Mouse (Mus musculus): ENCODE results near the gene Gm10972. TPM values are rescaled to one million over a fixed set of nuclear protein-coding genes. Genes with fewer than 3 reads are reported as not detected.
"Not testable (repeated sequence)": the region's sequence is repeated elsewhere in the genome, so short reads cannot be mapped to it uniquely, and the experiment has no call there.

Gm10972 gene
- polyA plus RNA-seq, 2 experiments = not detected

- no peak overlapping the region for H3K4me3 ChIP-seq (ENCODE audit: insufficient read depth in 1 of 2, low read depth in 2 of 2, low read length in 2 of 2)
- WGBS (ENCODE audit: insufficient replicate concordance) = 59% methylated on average over 3 of the region's 3 CpGs
- H3K36me3 ChIP-seq (replicated peaks; ENCODE audit: control insufficient read depth, insufficient read depth, low read depth) = no peaks in the 10 kb centered on the region
- no peaks in the 10 kb centered on the region for H3K4me1 ChIP-seq (replicated peaks; ENCODE audit: control insufficient read depth in 2 of 2, insufficient read depth in 2 of 2, low read length in 1 of 2)
- no peaks in the 10 kb centered on the region for H3K27me3 ChIP-seq (ENCODE audit: control insufficient read depth, insufficient read depth, low read length)
- DNase-seq (ENCODE audit: low read depth in 3 of 3, low spot score in 3 of 3) (no peak), ATAC-seq (ENCODE audit: insufficient read depth) (no peak)
- no peaks in the 10 kb centered on the region for H3K9me3 ChIP-seq (ENCODE audit: control insufficient read depth, low read length)
- H3K9ac ChIP-seq (replicated peaks) = no peak overlapping the region
- H3K27ac ChIP-seq = no peak overlapping the region
- H3K4me2 ChIP-seq (ENCODE audit: low read depth) = no peak overlapping the region
- TF ChIP-seq EP300 (IDR thresholded peaks at IDR 0.05; ENCODE audit: low read depth) (no peak), CTCF (IDR thresholded peaks at IDR 0.05; ENCODE audit: low read depth) (no peak)
These were observed 13.0 kb upstream of the Gm10972 start for GRCm38 (mm10) chr3:94629876-94630275.

- Histone ChIP-seq H3K4me3 (ENCODE audit: insufficient read depth in 1 of 2, low read depth in 2 of 2, low read length in 2 of 2) (no peak overlapping the region), H3K9ac (replicated peaks) (peak overlapping the region; percentile 54), H3K9me3 (ENCODE audit: control insufficient read depth, low read length) (no peaks in the 10 kb centered on the region), H3K27me3 (ENCODE audit: control insufficient read depth, insufficient read depth, low read length) (no peaks in the 10 kb centered on the region), H3K27ac (peak overlapping the region; percentile 62), H3K4me1 (replicated peaks; ENCODE audit: control insufficient read depth in 2 of 2, insufficient read depth in 2 of 2, low read length in 1 of 2) (peaks cover 15 to 24% of the 10 kb centered on the region in 2 experiments), H3K4me2 (ENCODE audit: low read depth) (peak overlapping the region; percentile 56), H3K36me3 (replicated peaks; ENCODE audit: control insufficient read depth, insufficient read depth, low read depth) (no peaks in the 10 kb centered on the region)
- TF ChIP-seq EP300 (IDR thresholded peaks at IDR 0.05; ENCODE audit: low read depth) (peak; percentile 29; the same call in 1 of the 2 replicates), CTCF (IDR thresholded peaks at IDR 0.05; ENCODE audit: low read depth) (no peak)
- 44% methylated on average over 6 of the region's 6 CpGs for WGBS (ENCODE audit: insufficient replicate concordance)
- DNase-seq (ENCODE audit: low read depth in 3 of 3, low spot score in 3 of 3) (peak; percentile 26 to 44 (median 40)), ATAC-seq (ENCODE audit: insufficient read depth) (peak; percentile 80)
These were observed 6.1 kb downstream of the Gm10972 start for GRCm38 (mm10) chr3:94648755-94649590.

GRCm38 (mm10) chr3:94650409-94650808 lies 7.5 kb downstream of the Gm10972 start:
- Histone ChIP-seq H3K9me3 (ENCODE audit: control insufficient read depth, low read length) (no peaks in the 10 kb centered on the region), H3K4me2 (ENCODE audit: low read depth) (no peak overlapping the region), H3K36me3 (replicated peaks; ENCODE audit: control insufficient read depth, insufficient read depth, low read depth) (no peaks in the 10 kb centered on the region), H3K9ac (replicated peaks) (no peak overlapping the region), H3K4me3 (ENCODE audit: insufficient read depth in 1 of 2, low read depth in 2 of 2, low read length in 2 of 2) (no peak overlapping the region), H3K4me1 (replicated peaks; ENCODE audit: control insufficient read depth in 2 of 2, insufficient read depth in 2 of 2, low read length in 1 of 2) (peaks cover 15 to 24% of the 10 kb centered on the region in 2 experiments), H3K27ac (no peak overlapping the region), H3K27me3 (ENCODE audit: control insufficient read depth, insufficient read depth, low read length) (no peaks in the 10 kb centered on the region)
- ATAC-seq (ENCODE audit: insufficient read depth) (no peak), DNase-seq (ENCODE audit: low read depth in 3 of 3, low spot score in 3 of 3) (no peak)
- no peak for TF ChIP-seq CTCF (IDR thresholded peaks at IDR 0.05; ENCODE audit: low read depth)
- no peak for TF ChIP-seq EP300 (IDR thresholded peaks at IDR 0.05; ENCODE audit: low read depth)
- WGBS (ENCODE audit: insufficient replicate concordance) = 77% methylated on average over 7 of the region's 7 CpGs

DNA sequence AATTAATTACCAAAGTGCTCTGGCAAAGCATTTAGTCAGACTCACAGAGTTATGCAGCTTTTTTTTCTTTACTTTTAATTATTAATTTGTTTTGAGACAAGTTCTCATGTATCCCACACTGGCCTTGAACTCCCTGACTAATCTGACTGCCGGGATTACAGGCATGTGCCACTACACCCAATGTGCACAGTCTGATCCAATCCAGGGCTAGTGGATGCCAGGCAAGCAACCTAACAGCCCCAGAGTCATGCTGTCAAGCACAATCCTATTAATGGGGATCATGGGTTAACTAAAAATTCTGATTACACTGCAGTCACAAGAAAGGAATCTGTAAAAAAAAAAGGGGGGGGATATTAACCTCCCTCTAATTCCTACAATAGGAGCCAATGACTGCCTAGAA lies 11.1 kb downstream of the Gm10972 start:
- WGBS (ENCODE audit: insufficient replicate concordance) = 55% methylated on average over 1 of the region's 1 CpGs
- not testable (repeated sequence) for H3K36me3 ChIP-seq (replicated peaks; ENCODE audit: control insufficient read depth, insufficient read depth, low read depth); H3K9me3 ChIP-seq (ENCODE audit: control insufficient read depth, low read length); H3K27ac ChIP-seq; H3K27me3 ChIP-seq (ENCODE audit: control insufficient read depth, insufficient read depth, low read length); H3K9ac ChIP-seq (replicated peaks); H3K4me3 ChIP-seq (ENCODE audit: insufficient read depth in 1 of 2, low read depth in 2 of 2, low read length in 2 of 2); ATAC-seq (ENCODE audit: insufficient read depth); DNase-seq (ENCODE audit: low read depth in 3 of 3, low spot score in 3 of 3); H3K4me2 ChIP-seq (ENCODE audit: low read depth)
- peaks cover 12 to 19% of the 10 kb centered on the region in 2 experiments for H3K4me1 ChIP-seq (replicated peaks; ENCODE audit: control insufficient read depth in 2 of 2, insufficient read depth in 2 of 2, low read length in 1 of 2)

GRCm38 (mm10) chr3:94657852-94658739 lies 15.2 kb downstream of the Gm10972 start:
- H3K36me3 ChIP-seq (replicated peaks; ENCODE audit: control insufficient read depth, insufficient read depth, low read depth); H3K9me3 ChIP-seq (ENCODE audit: control insufficient read depth, low read length); H3K27me3 ChIP-seq (ENCODE audit: control insufficient read depth, insufficient read depth, low read length); DNase-seq (ENCODE audit: low read depth in 3 of 3, low spot score in 3 of 3); H3K27ac ChIP-seq: not testable (repeated sequence)
- WGBS (ENCODE audit: insufficient replicate concordance) = 6% methylated on average over 22 of the region's 47 CpGs
- peak overlapping the region; percentile 89 for H3K4me2 ChIP-seq (ENCODE audit: low read depth)
- H3K4me1 ChIP-seq (replicated peaks; ENCODE audit: control insufficient read depth in 2 of 2, insufficient read depth in 2 of 2, low read length in 1 of 2) = peaks cover 8 to 18% of the 10 kb centered on the region in 2 experiments
- ATAC-seq (ENCODE audit: insufficient read depth) = peak; percentile 36
- H3K9ac ChIP-seq (replicated peaks) = peak overlapping the region; percentile 61
- H3K4me3 ChIP-seq (ENCODE audit: insufficient read depth in 1 of 2, low read depth in 2 of 2, low read length in 2 of 2) = peak overlapping the region; percentile 56 to 67

DNA sequence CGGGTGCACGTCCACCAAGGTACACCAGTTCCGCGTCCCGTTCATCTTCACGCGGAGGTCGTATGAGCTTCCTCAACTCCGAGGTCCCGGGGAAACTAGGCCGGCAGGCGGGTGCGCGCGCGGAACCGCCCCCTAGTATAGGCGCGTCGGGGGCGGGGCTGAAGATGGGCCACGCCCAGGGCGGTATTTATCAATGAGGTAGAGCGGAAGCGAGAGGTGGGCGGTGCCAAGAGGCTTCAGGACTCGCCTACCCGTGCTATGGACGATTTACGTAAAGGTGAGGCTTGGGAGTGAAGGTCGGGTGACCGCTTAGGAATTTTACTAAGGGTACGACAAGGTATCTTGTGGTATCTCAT lies 15.8 kb downstream of the Gm10972 start, which contains the start of gene Tuft1:
Gene Tuft1 (minus strand): TSS at position 133 of the 356 bp plus-strand sequence.
- peak within 1 kb of the TSS; percentile 89 for H3K4me2 ChIP-seq (ENCODE audit: low read depth)
- H3K36me3 ChIP-seq (replicated peaks; ENCODE audit: control insufficient read depth, insufficient read depth, low read depth); H3K9me3 ChIP-seq (ENCODE audit: control insufficient read depth, low read length); DNase-seq (ENCODE audit: low read depth in 3 of 3, low spot score in 3 of 3); H3K27me3 ChIP-seq (ENCODE audit: control insufficient read depth, insufficient read depth, low read length): not testable (repeated sequence)
- H3K4me1 ChIP-seq (replicated peaks; ENCODE audit: control insufficient read depth in 2 of 2, insufficient read depth in 2 of 2, low read length in 1 of 2) = peaks cover 8 to 18% of the 10 kb centered on the region in 2 experiments
- WGBS (ENCODE audit: insufficient replicate concordance) = under 1% methylated on average over 17 of the region's 33 CpGs
- peak within 1 kb of the TSS; percentile 56 to 69 for H3K4me3 ChIP-seq (ENCODE audit: insufficient read depth in 1 of 2, low read depth in 2 of 2, low read length in 2 of 2)
- peak within 1 kb of the TSS; percentile 76 for H3K27ac ChIP-seq
- peak within 1 kb of the TSS; percentile 61 for H3K9ac ChIP-seq (replicated peaks)
- peak; percentile 93 for ATAC-seq (ENCODE audit: insufficient read depth)

Data from liver, embryonic 14.5 days (tissue).